Mouse (Mus musculus) hindbrain, postnatal 0 days (tissue): ENCODE data around the gene Mtnr1a. TPM values are rescaled to one million over a fixed set of nuclear protein-coding genes. Genes with fewer than 3 reads are reported as not detected.

Source experiments
- ATAC-seq: fragments of 200-750 bp; cut with Nextera tagmentation; 2 replicates; pipeline ENCODE4 v1.8.0; 2017; ENCODE audit warnings: mild to moderate bottlenecking, moderate TSS enrichment, moderate library complexity
- DNase-seq: peaks from one replicate; pipeline ENCODE4 v3.0.0-alpha.2; 2015; ENCODE audit warnings: low spot score
- H3K27ac ChIP-seq: fragments of 300-500 bp; sonication (generic); 2 replicates; pipeline ENCODE4 v1.5.1; 2014; ENCODE audit warnings: mild to moderate bottlenecking
- H3K27me3 ChIP-seq: fragments of 300-500 bp; sonication (generic); 2 replicates; pipeline ENCODE4 v1.6.1; 2014; ENCODE audit warnings: low read length, mixed read lengths; ENCODE audit not compliant: insufficient read depth
- H3K36me3 ChIP-seq: fragments of 300-500 bp; sonication (generic); 2 replicates; pipeline ENCODE4 v1.6.1; 2014; ENCODE audit warnings: low read length, mixed read lengths; ENCODE audit not compliant: insufficient read depth
- H3K4me1 ChIP-seq: fragments of 300-500 bp; sonication (generic); 2 replicates; pipeline ENCODE4 v1.6.1; 2014; ENCODE audit warnings: antibody characterized with exemption, low read length, mixed read lengths; ENCODE audit not compliant: insufficient read depth
- H3K4me2 ChIP-seq: fragments of 300-500 bp; sonication (generic); 2 replicates; pipeline ENCODE4 v1.6.1; 2014; ENCODE audit warnings: low read depth, mild to moderate bottlenecking, low read length, moderate library complexity, mixed read lengths
- H3K4me3 ChIP-seq: fragments of 300-500 bp; sonication (generic); 2 replicates; pipeline ENCODE4 v1.5.1; 2014; ENCODE audit warnings: low read length
- H3K9ac ChIP-seq: fragments of 300-500 bp; sonication (generic); replicated peaks from 2 replicates; pipeline ENCODE4 v1.6.1; 2014; ENCODE audit warnings: mild to moderate bottlenecking, low read length, moderate library complexity, mixed read lengths
- H3K9me3 ChIP-seq: fragments of 300-500 bp; sonication (generic); 2 replicates; pipeline ENCODE4 v1.6.1; 2016; ENCODE audit warnings: low read length, mixed read lengths
- CTCF ChIP-seq: IDR thresholded peaks from 2 replicates; pipeline ENCODE4 v1.5.1; 2016; ENCODE audit warnings: antibody characterized with exemption, control low read depth, low read depth
- WGBS: fragments of 180-500 bp; shearing (Covaris S2); extraction: QIAGEN DNeasy Blood & Tissue Kit; methylation state at CpG from one replicate; pipeline ENCODE4 v1.1.7; 2014; 5-methylcytosine and 5-hydroxymethylcytosine counted together
- polyA plus RNA-seq: library from polyadenylated mRNA; unstranded; fragments of >200 nt; fragmentation: Nextera tagmentation; extraction: Ambion mirVana; gene quantifications from 2 replicates; pipeline ENCODE4 v1.2.1, GENCODE M21; 2015
- total RNA-seq: library from RNA; depleted of rRNA; stranded (reverse); fragments of >200 nt; gene quantifications from 2 replicates; pipeline ENCODE4 v1.2.3, GENCODE M21; 2014; rRNA removed

Gene Mtnr1a
- 0.16 and 1.7 TPM in 2 replicates for total RNA-seq
- polyA plus RNA-seq: 0.15 and 0.26 TPM in 2 replicates

GRCm38 (mm10) chr8:45068759-45069386 is at the start of gene Mtnr1a:
Gene Mtnr1a, plus strand, starts transcription at chr8:45069137.
- DNase-seq (peak; percentile 93), ATAC-seq (peak; percentile 94)
- Histone ChIP-seq H3K27me3 (no peaks in the 10 kb centered on the region), H3K9ac (peak within 1 kb of the TSS; percentile 17; the same call in 1 of the 2 replicates), H3K4me3 (peak within 1 kb of the TSS; percentile 35), H3K4me1 (no peaks in the 10 kb centered on the region), H3K4me2 (peak within 1 kb of the TSS; percentile 83), H3K9me3 (no peaks in the 10 kb centered on the region), H3K27ac (no peak within 1 kb of the TSS), H3K36me3 (no peaks in the 10 kb centered on the region)
- peak; percentile 100 for TF ChIP-seq CTCF
- WGBS: 5% methylated on average over 29 of the region's 29 CpGs

- WGBS: 67% methylated on average over 5 of the region's 5 CpGs
- H3K4me3 ChIP-seq: no peak overlapping the region
- TF ChIP-seq CTCF: no peak
- no peak overlapping the region for H3K4me2 ChIP-seq
- H3K4me1 ChIP-seq: no peaks in the 10 kb centered on the region
- no peak for ATAC-seq
- no peaks in the 10 kb centered on the region for H3K27me3 ChIP-seq
- H3K27ac ChIP-seq: no peak overlapping the region
- peaks cover 2% of the 10 kb centered on the region; the same call in 1 of the 2 replicates for H3K9me3 ChIP-seq
- DNase-seq: no peak
- H3K36me3 ChIP-seq: peaks cover 23% of the 10 kb centered on the region; the same call in 1 of the 2 replicates
- no peak overlapping the region for H3K9ac ChIP-seq
These were observed 49.7 kb upstream of the Mtnr1a start for GRCm38 (mm10) chr8:45019241-45019640.

GRCm38 (mm10) chr8:45021171-45021570 is 47.8 kb upstream of the Mtnr1a start:
- 93% methylated on average over 5 of the region's 5 CpGs for WGBS
- TF ChIP-seq CTCF: no peak
- H3K4me3 ChIP-seq: no peak overlapping the region
- H3K4me1 ChIP-seq: no peaks in the 10 kb centered on the region
- no peak overlapping the region for H3K4me2 ChIP-seq
- ATAC-seq (no peak), DNase-seq (no peak)
- no peak overlapping the region for H3K27ac ChIP-seq
- no peak overlapping the region for H3K9ac ChIP-seq
- peaks cover 37% of the 10 kb centered on the region for H3K36me3 ChIP-seq
- peaks cover 6% of the 10 kb centered on the region for H3K9me3 ChIP-seq
- H3K27me3 ChIP-seq: no peaks in the 10 kb centered on the region

GRCm38 (mm10) chr8:45021911-45022665 is 46.8 kb upstream of the Mtnr1a start:
- peaks cover 6% of the 10 kb centered on the region for H3K9me3 ChIP-seq
- H3K4me3 ChIP-seq: no peak overlapping the region
- no peak overlapping the region for H3K4me2 ChIP-seq
- no peak for TF ChIP-seq CTCF
- H3K9ac ChIP-seq: no peak overlapping the region
- ATAC-seq (no peak), DNase-seq (peak; percentile 20)
- 75% methylated on average over 21 of the region's 21 CpGs for WGBS
- H3K27ac ChIP-seq: no peak overlapping the region
- no peaks in the 10 kb centered on the region for H3K27me3 ChIP-seq
- H3K4me1 ChIP-seq: no peaks in the 10 kb centered on the region
- H3K36me3 ChIP-seq: peaks cover 43% of the 10 kb centered on the region

- DNase-seq (no peak), ATAC-seq (no peak)
- Histone ChIP-seq H3K9me3 (peaks cover 6% of the 10 kb centered on the region), H3K27me3 (no peaks in the 10 kb centered on the region), H3K27ac (no peak overlapping the region), H3K4me2 (no peak overlapping the region), H3K4me1 (no peaks in the 10 kb centered on the region), H3K36me3 (peaks cover 43% of the 10 kb centered on the region), H3K4me3 (no peak overlapping the region), H3K9ac (no peak overlapping the region)
- TF ChIP-seq CTCF: no peak
- WGBS: 68% methylated on average over 6 of the region's 6 CpGs
These were observed 40.8 kb upstream of the Mtnr1a start for GRCm38 (mm10) chr8:45028081-45028497.

- ATAC-seq (peak; percentile 49; the same call in 1 of the 2 replicates), DNase-seq (no peak)
- Histone ChIP-seq H3K9ac (no peak overlapping the region), H3K27ac (no peak overlapping the region), H3K4me3 (no peak overlapping the region), H3K27me3 (no peaks in the 10 kb centered on the region), H3K4me1 (no peaks in the 10 kb centered on the region), H3K9me3 (no peaks in the 10 kb centered on the region), H3K36me3 (peaks cover 57% of the 10 kb centered on the region), H3K4me2 (no peak overlapping the region)
- no peak for TF ChIP-seq CTCF
- 90% methylated on average over 15 of the region's 15 CpGs for WGBS
These were observed 30.6 kb upstream of the Mtnr1a start for GRCm38 (mm10) chr8:45038350-45038749.
